8 mouse cellular contexts compared by ENCODE assay signal in the genomic region with DNA sequence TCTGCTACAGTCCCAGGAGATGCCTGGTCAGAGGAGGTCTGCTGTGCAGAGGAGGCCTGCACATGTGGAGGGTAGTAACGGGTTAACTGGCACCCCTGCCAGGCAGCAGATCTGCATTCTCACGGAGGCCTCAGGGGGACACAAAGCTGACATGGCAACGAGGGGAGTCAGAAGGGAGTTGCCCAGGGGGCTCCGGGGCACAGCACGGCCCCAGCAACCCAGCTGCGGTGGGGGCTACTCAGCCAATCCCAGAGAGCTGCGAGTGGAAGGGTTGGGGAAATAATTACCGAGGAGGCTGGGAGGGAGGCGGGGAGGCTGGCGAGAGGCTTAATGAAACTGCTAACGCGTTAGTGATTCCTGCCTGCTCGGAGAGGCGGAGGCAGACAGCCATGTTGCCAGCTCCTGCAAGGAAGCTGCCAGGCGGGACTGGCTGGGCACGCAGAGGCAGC. TPM values are rescaled to one million over a fixed set of nuclear protein-coding genes. Genes with fewer than 3 reads are reported as not detected.
DNase-seq lines count a peak whose midpoint lies in the region; ATAC-seq and TF ChIP-seq lines count a peak whose summit lies in the region.

No protein-coding gene starts in this region.

- no peak overlapping the region for H3K4me3 ChIP-seq in lung, postnatal 0 days (ENCODE audit: low read depth, low read length)
- H3K4me3 ChIP-seq in hindbrain, embryonic 12.5 days = peak overlapping the region; percentile 12; the same call in 1 of the 2 replicates
- peak overlapping the region; percentile 6; the same call in 1 of the 2 replicates for H3K4me3 ChIP-seq in neural tube, embryonic 14.5 days (ENCODE audit: low read depth, low read length)

- H3K9me3 ChIP-seq in lung, postnatal 0 days (ENCODE audit: low read length) = no peaks in the 10 kb centered on the region
- H3K9me3 ChIP-seq in hindbrain, embryonic 12.5 days (replicated peaks) = no peaks in the 10 kb centered on the region
- H3K9me3 ChIP-seq in neural tube, embryonic 14.5 days (ENCODE audit: control insufficient read depth, low read length) = no peaks in the 10 kb centered on the region

- 17% methylated on average over 16 of the region's 16 CpGs for WGBS in lung, postnatal 0 days
- WGBS in hindbrain, embryonic 12.5 days = 2% methylated on average over 16 of the region's 16 CpGs
- under 1% methylated on average over 16 of the region's 16 CpGs for WGBS in neural tube, embryonic 14.5 days

- H3K36me3 ChIP-seq in lung, postnatal 0 days (ENCODE audit: insufficient read depth, low read length) = no peaks in the 10 kb centered on the region
- H3K36me3 ChIP-seq in hindbrain, embryonic 12.5 days = no peaks in the 10 kb centered on the region
- H3K36me3 ChIP-seq in neural tube, embryonic 14.5 days (ENCODE audit: control insufficient read depth, insufficient read depth, low read length) = no peaks in the 10 kb centered on the region

- no peak for ATAC-seq in lung, postnatal 0 days
- peak; percentile 57 for ATAC-seq in hindbrain, embryonic 12.5 days (ENCODE audit: low FRiP score)
- peak; percentile 54 for ATAC-seq in neural tube, embryonic 14.5 days (ENCODE audit: low read depth)
- ATAC-seq in CD4-positive, CD25-positive, alpha-beta regulatory T cell, adult 4 months = no peak

- no peak for TF ChIP-seq EP300 in lung, postnatal 0 days (IDR thresholded peaks at IDR 0.05)

- no peak overlapping the region for H3K27ac ChIP-seq in lung, postnatal 0 days (ENCODE audit: low read length)
- H3K27ac ChIP-seq in hindbrain, embryonic 12.5 days = peak overlapping the region; percentile 64
- H3K27ac ChIP-seq in neural tube, embryonic 14.5 days (ENCODE audit: low read depth, low read length) = peak overlapping the region; percentile 74

- H3K4me1 ChIP-seq in lung, postnatal 0 days (ENCODE audit: insufficient read depth, low read depth, low read length) = 0 out of 2 replicates have a peak, but pooled peaks cover 5% of the 10 kb centered on the region
- H3K4me1 ChIP-seq in hindbrain, embryonic 12.5 days = peaks cover 92% of the 10 kb centered on the region
- H3K4me1 ChIP-seq in neural tube, embryonic 14.5 days (ENCODE audit: control insufficient read depth, insufficient read depth, low read length) = peaks cover 54% of the 10 kb centered on the region

- peak; percentile 14 for DNase-seq in lung, postnatal 0 days (ENCODE audit: low spot score)
- DNase-seq in lung, postnatal 14 days = no peak
- DNase-seq in layer of hippocampus, postnatal 36 days = peak; percentile 69 to 73
- no peak for DNase-seq in natural killer cell, adult 2 months (ENCODE audit: low spot score in 2 of 2)
- DNase-seq in cerebellum, adult 11-12 months = no peak

- no peak overlapping the region for H3K9ac ChIP-seq in lung, postnatal 0 days (replicated peaks; ENCODE audit: low read depth)
- peak overlapping the region; percentile 14; the same call in 1 of the 2 replicates for H3K9ac ChIP-seq in hindbrain, embryonic 12.5 days
- H3K9ac ChIP-seq in neural tube, embryonic 14.5 days (replicated peaks; ENCODE audit: low read depth, low read length) = peak overlapping the region; percentile 33; the same call in 1 of the 2 replicates

- H3K4me2 ChIP-seq in lung, postnatal 0 days (replicated peaks; ENCODE audit: low read depth, low read length) = peak overlapping the region; percentile 30; the same call in 1 of the 2 replicates
- H3K4me2 ChIP-seq in hindbrain, embryonic 12.5 days (replicated peaks) = peak overlapping the region; percentile 41
- peak overlapping the region; percentile 44 for H3K4me2 ChIP-seq in neural tube, embryonic 14.5 days (ENCODE audit: low read depth, low read length)

- H3K27me3 ChIP-seq in lung, postnatal 0 days (replicated peaks; ENCODE audit: insufficient read depth, low read length) = peaks cover 13% of the 10 kb centered on the region; the same call in 1 of the 2 replicates
- peaks cover 84% of the 10 kb centered on the region for H3K27me3 ChIP-seq in hindbrain, embryonic 12.5 days
- H3K27me3 ChIP-seq in neural tube, embryonic 14.5 days (ENCODE audit: control insufficient read depth, insufficient read depth, low read length) = peaks cover 12% of the 10 kb centered on the region

- TF ChIP-seq CTCF in lung, postnatal 0 days (IDR thresholded peaks at IDR 0.05) = no peak

RNA-seq across cellular contexts. Expression of gene Tcf20, which starts 29.4 kb away (rescaled TPM):
- 6.1 and 7.3 TPM in 2 replicates for polyA plus RNA-seq in lung, postnatal 0 days (2015; fragmentation: Nextera tagmentation; extraction: Ambion mirVana)
- polyA plus RNA-seq in hindbrain, embryonic 12.5 days (2016; fragmentation: Nextera tagmentation; extraction: Ambion mirVana) = 12.4 and 14.0 TPM in 2 replicates
- total RNA-seq in layer of hippocampus, postnatal 36 days (2021) = 100 to 1,000 TPM; 212 to 230 TPM
- polyA plus RNA-seq in neural tube, embryonic 14.5 days (2014; fragmentation: Nextera tagmentation; extraction: Ambion mirVana) = 15.4 and 16.3 TPM in 2 replicates
- 10 to 100 TPM; 15.9 to 19.7 TPM for polyA plus RNA-seq in CD4-positive, CD25-positive, alpha-beta regulatory T cell, adult 4 months (2017; shearing (Covaris generic))

Comparison
In these comparisons a context has a peak if more than half of its experiments do, and no peak if none do; other contexts are left out.
1. DNase-seq: peak in lung, postnatal 0 days (single experiment) and layer of hippocampus, postnatal 36 days (2 of 2); none in lung, postnatal 14 days (single experiment), natural killer cell, adult 2 months (0 of 2) and cerebellum, adult 11-12 months (single experiment).
2. ATAC-seq: peak in hindbrain, embryonic 12.5 days (single experiment) and neural tube, embryonic 14.5 days (single experiment); none in lung, postnatal 0 days (single experiment) and CD4-positive, CD25-positive, alpha-beta regulatory T cell, adult 4 months (single experiment).
3. Peak in every context shown above with its lines, with median percentiles within 50 percentile points of each other: H3K4me2 ChIP-seq.